Mouse (Mus musculus): ENCODE data around the gene Disc1.

The Disc1 gene

DNA sequence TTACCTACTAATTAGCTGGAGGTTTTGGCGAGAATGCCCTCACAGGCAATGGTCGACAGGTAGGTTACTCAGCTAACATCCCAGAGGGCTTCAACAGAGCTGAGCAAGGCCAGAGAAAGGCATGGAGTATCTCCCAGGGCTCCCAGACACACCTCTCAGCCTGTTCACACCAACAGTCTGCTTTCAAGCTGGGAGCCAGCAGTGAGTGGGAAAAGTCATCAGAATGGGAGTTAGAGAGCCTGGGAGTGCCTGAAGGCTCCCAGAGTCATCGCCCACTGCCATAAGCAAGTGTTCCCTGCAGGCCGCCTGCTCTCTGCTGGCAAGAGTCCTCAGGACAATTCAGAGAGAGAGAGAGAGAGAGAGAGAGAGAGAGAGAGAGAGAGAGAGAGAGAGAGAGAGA, 167.1 kb downstream of the Disc1 start:
- no peak for DNase-seq (ENCODE audit: low spot score in 2 of 2)

DNA sequence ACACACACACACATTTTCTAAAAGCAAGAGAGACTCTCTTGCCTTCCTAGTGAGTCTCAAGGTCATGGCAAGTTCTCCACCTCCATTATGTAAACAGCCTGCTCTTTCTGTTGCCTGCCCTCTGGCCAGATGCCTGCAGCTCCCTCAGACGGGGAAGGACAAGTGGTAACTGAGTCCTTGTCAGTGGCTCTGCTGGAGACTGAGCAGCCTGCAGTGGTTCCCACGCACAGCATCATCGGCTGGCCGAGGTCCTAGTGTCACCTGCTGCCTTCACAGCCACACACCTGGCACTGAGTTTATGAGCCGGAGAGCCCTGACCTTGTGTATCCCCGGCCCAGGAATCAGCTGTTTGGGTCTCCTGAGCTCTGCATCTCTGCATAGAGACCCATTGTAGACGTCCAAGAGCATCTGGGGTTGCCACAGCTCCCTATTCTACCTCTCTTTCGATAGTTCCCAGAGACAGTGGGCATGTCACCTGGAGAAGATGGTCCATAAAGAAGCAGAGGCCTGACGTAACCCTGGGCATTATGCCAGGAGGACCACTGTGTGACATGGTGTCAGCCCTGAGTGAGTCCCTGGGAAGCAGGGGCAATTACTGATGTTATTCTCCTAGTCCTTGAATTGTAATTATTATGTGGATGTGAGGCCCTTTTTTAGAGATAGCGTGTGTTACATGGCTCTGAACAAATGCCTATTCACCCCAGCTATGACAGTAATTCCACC, 169.2 kb downstream of the Disc1 start:
- DNase-seq (ENCODE audit: low spot score in 2 of 2) = peak in 1 of 2 experiments; percentile 38

DNA sequence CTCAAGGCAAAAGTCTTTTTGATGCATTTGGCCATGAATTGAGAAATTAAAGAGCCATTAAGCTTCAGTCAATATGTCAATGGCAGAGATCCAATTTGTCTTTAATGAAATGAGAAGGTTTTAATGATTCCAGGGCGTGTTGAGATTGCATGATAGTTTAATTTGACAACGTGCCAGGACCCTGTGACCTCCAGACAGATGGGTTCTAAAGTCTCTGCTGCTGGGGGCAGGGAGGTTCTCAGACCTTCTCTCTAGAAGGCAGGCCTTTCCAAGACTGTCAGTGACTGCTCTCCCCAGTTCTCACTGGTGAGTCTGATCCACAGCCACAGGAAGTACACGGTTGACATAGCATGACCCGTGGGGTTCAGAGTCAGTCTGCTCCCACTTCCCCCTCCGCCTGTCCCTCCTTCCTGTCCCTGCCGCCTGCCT, 170.3 kb downstream of the Disc1 start:
- DNase-seq (ENCODE audit: low spot score in 2 of 2) = peak; percentile 35 to 50

DNA sequence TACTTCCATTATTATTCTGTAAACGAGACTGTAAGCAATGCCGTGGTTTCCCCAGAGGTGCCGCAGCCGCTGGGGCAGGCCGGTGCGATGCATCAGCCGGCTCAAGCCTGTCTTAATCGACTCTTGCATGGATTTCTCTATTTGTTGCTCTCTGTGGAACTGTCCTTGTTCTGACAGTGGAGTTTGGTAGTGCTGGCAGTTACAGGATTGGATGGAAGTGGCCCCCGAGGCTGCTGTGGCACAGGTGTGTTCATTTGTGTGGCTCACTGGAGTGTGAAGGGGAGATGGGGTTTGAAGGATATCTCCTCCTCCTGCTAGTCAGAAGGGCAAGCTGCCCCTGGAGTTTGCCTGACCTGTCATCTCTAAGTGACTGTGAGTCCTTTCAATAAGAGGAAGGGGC, 171.3 kb downstream of the Disc1 start:
- no peak for DNase-seq (ENCODE audit: low spot score in 2 of 2)

DNA sequence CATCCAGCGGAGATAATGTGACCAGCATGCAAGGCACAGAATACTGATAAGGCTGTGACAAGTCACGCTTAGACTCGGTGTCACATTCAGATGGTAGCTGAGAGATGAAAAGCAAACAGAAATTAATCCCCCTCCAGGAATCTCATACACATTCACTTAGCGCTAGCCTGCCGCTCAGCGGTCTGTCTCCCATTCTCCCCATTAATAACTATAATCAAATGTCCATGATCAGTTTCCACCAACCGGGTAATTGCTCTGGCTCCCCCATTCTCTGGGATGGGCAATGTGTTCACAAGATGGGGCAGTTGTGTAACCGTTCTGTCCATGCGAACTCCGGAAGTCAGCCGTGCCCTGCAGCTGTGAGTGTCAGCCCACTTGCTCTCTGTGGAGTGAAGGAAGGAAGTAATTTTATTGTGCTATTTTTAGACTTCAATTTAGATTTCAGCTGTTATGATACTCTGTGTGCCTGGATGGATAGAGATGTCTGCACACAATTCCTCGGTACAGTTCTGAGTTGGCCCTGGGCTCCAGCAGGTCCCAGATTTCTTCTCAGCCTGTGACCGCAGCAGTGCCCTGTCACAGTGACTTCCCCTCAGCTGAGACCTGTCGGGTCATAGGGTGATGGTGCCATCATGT, 173.1 kb downstream of the Disc1 start:
- peak; percentile 68 to 87 for DNase-seq (ENCODE audit: low spot score in 2 of 2)

DNA sequence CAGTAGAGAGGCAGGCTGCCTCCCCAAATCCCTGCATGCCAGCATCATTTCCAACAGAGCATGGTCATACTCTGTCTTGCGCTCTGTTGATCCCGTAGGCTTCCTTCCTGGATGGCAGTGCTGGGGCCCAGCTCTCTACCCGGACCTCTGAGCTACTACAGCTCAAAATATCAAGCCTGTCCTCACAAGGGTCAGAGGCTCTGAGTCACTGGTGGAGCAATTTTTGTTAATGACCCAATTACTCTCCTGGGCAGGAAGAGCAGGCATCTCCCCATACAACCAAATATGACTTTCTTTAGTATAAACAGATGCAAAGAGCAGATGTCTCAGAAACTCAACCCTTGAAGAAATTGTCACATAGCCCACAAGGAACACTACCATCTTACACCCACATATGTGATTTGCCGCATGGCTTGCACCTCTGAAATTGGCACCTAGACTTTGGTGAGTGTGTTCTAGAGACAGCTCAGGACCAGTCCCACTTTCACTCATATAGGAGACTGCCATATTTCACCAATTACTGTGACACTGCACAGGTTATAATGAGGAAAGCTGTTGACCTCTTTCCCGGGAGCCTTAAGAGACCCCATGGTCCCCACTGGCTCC, 176.6 kb downstream of the Disc1 start:
- no peak for DNase-seq (ENCODE audit: low spot score in 2 of 2)

DNA sequence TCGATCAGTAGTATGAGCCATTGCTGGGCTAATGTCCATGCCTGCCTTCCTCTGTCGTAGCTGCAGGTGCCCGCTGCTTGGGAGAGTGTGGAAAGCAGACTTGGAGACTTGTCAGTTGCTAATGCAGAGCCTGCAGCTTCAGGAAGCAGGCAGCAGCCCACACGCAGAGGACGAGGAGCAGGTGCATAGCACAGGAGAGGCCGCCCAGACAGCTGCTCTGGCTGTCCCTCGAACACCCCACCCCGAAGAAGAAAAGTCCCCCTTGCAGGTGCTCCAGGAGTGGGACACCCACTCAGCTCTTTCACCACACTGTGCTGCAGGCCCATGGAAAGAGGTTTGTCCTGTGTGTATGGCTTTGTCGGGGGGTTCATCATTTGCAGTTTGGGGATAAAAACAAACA, 178.7 kb downstream of the Disc1 start:
- no peak for DNase-seq (ENCODE audit: low spot score in 2 of 2)

DNA sequence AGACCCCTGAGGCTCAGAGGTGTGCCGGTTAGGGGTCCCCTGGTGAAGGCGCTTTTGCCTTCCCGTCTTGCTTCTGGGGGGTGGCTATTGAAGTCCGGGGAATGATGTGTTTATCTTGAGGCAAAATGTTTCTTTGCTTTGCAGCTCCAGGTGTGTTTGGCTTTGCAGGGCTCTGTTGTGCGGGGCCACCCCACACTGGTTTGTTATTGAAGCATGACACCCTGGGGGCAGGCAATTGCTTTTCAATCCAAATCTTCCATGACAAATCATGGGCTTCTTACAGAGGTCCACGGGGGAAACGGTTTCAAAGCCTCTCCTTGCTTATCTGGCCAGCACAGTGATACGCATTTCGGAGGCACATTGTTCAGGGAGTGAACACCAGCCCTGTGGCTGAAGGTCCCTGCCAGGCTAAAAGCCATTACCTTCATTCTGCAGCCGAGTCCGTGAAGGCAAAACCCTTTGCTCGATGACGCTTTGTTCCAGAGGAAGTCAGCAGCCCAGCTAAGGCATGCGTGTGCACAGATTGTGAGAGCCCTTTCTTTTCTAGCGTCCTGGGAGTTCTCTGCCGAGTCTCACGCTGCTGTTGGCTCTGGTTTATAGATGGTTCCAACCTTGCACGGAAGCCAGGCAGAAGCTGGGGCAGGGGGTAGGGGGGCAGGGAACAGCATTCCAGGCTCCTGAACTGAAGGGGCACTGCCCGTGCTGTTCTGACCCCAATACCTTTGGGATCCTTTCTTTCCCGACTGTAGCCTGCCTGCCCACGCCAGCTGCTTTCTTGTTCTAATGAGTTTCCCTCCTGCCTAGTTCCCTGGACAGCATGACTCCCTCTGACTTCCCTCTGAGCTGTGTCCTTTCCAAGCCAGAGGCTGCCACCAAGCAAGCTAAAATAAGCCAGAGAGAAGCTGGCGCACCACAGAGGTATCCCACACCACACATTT, 182.2 kb downstream of the Disc1 start:
- DNase-seq (ENCODE audit: low spot score in 2 of 2) = peak; percentile 49 to 58

DNA sequence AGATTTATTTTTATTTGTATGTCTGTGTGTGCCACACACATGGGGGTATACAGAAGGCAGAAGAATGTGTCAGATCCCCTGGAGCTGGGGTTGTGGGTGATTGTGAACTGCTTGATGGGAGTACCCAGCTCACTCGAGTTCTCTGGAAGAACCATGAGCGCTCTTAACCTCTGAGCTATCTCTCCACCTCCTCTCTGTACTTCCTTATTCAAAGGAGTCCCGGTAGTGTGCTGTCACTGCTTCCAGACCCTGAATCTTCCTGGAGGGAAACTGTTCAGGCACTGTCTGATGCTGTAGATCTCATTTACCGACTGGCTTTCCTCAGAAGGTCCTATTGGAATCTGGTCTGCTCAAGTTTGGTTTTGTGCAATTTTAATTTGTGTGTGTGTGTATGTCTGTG, 186.8 kb downstream of the Disc1 start:
- no peak for DNase-seq (ENCODE audit: low spot score in 2 of 2)

DNA sequence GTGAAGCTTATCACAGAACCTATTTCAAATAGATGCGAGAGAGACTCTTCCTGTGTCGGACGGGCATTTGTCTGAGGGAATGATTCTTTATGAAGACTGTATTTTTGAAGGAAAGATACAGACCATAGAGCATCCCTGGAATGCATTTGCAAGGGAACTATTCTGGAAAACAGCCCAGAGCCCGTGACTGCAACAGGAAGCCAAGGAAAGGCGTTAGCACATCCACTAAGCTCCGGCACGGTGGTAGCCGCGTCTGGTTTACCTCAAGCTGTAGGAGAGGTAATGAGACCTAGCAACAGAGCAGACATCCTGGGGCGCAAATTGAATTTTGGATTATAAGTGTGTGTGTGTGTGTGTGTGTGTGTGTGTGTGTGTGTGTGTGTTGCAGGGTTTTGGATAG, 188.4 kb downstream of the Disc1 start:
- no peak for DNase-seq (ENCODE audit: low spot score in 2 of 2)

DNA sequence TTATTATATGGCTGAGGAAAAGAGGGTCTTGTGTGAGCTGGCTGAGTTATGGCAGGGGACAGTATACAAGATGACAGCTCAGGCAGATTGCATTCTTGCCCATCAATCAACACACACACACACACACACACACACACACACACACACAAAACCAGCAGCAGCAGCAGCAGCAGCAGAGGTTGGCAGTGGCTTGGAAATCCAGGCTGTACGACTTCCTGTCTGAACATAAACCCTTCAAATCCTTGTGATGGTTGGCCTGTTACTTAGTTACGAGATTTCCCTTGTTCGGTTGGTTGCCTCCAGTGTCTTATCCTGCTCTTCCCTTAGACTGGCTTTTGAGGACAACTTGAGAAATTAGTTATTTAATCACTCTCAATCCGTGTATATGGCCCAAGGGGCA, 188.9 kb downstream of the Disc1 start:
- DNase-seq (ENCODE audit: low spot score in 2 of 2) = no peak

DNA sequence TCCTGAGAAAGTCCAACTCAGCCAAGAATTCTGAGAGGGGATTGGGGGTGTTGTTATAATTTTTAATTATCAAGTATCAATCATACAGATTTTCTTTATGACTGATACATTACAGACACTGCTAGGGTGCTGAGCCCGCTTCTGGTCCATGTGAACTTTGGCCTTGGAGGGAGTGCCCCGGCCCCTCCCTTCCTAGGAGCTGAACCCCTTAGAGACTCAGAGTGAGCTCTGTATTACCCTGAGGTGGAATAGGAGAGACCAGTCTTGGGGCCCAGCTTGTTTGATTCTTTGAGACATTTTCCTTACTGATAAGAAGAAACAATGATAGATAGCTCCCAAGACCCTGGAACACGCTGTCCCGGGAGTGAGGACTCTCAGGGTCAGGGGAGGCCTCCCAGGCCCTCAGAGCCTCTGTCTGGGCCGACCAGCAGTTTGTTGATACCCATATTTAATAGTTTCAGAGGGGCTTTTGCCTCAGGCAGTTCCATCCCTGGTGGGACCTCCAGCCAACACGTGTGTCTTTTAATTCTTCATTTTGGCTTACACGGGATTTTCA, 192.8 kb downstream of the Disc1 start:
- DNase-seq (ENCODE audit: low spot score in 2 of 2) = no peak

DNA sequence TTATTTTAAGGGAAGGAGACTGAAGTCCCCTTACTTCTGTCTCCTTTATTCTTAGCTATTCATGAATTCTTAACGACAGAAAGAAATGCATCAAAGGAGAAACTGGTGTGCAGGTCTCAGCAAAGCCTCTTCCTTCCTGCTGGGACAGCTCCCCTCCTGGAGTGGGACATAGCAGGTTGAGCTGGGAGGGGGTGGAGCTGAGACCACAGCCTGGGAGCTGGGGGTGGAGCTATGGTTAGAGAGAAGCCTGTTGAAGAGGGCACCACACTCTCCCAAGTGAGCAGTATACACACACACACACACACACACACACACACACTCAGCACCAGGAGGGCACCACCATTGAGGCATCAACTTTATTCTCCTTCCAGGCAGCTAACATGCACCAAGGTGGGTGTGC, 193.4 kb downstream of the Disc1 start:
- no peak for DNase-seq (ENCODE audit: low spot score in 2 of 2)

DNA sequence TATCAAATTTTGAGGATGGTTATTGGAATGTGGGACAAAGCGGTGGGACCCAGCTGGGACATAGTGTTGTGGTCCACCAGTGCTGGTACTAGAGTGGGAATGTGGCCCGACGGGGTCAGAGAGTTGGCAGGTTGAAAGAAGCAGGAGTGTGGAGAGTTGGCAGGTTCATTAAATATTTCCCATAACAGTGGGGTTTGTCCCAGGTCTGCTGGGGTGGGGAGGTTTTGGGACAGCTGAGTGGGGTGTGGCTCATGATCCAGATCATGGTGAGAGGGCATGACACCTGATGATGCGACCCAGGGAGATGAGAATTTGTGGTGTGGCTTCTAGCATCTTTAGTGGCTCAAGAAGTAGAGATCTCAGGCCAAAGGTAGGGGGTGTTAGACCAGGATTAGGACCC, 199.0 kb downstream of the Disc1 start:
- DNase-seq (ENCODE audit: low spot score in 2 of 2) = no peak

DNA sequence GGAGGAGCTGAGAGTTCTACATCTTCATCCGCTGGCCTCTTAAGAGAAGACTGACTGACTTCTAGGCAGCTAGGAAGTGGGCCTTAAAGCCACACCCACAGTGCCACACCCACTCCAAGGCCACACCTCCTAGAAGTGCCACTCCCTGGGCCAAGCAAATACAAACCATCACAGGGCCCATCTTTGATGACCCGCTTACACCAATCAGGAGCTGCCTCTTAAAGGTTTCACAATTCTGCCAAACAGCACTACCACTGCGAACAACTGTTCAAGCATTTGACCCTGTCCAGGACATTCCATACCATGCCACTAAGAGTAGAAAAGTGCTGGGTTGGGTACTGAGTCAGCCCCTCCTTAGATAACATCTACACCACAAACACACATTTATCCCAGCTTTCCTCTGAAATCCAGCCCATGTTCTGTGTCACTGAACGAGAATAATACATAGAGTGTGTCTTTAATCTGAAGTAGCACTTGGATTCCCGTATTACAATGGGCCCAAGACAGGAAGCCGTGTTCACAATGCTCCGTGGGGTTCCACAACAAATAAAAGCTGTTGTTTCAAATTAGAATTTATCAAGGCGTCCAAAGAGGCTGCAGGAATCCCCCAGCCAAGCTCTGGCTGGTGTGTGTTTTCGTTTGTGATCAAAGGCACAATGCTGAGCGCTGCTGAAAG, 199.6 kb downstream of the Disc1 start:
- no peak for DNase-seq (ENCODE audit: low spot score in 2 of 2)

DNA sequence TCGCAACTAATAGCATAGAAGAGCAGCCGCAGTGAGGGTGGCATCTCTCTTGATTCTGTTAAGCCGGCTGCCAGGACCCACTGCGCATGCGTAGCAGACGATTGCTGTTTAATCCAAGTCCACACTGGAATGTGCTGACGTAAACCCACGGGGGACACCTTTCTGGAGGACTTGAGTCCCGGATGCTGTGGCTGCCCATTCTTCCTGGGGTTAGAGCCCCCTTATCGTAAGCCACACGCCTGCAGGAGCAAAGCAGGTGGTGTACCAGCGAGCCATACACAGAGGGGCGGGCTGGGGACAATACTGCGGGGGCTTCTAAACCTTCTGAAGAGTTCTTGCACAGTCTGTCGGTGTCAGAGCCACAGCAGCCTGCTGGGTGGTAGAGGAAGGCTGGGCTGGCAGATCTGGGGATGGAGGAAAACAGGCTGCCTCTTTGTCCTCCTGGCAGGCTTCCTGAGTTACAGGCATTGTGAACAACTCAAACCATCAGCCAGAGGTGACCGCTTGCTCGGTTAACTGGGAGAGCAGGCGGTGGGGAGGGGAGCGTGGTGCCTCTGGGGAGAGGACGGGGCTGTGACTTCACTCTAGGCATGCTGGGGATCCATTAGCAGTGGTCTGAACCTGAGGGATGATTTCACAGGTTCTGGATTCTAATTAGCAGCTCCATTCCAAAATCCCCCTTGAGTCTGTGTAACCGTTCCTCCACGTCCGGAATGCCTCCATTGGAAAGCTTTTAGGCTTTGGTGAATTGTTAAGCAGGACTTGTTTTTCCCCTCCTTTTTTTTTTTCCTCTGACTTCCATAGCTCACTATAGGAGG, 200.4 kb downstream of the Disc1 start:
- peak; percentile 85 to 89 for DNase-seq (ENCODE audit: low spot score in 2 of 2)

DNA sequence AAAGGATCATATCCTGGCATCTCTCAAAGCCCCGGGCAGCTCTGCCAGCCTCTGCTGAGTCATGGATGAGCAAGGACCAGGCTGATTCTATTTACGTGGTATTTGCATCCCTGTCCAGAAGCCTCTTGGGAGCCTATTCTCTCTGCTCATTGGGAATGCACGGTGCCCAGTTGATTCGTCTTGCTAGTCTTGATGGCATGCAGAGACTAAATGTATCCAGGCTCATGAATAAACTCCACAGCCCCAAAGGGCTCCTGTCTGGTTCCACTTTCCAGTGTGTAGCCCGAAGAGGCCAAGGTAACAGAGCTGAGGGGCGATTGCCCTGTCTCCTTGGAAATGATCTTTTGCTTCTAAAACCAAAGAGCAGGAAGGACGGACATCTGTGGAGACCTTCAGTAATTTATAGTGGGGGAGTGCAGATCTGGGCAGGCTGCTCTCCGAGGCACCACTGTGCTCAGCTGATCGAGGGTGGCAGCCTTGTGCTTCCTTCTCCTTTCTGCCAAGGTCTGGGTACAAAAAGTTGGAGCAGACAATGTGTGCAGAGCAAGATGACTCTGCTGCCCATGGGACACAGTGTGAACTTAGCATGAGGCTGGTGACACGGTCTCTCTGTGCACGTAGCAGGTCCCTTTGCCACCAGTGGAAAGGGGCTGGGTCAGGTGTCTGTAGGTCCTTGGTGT, 201.2 kb downstream of the Disc1 start:
- peak in 1 of 2 experiments; percentile 23 for DNase-seq (ENCODE audit: low spot score in 2 of 2)

DNA sequence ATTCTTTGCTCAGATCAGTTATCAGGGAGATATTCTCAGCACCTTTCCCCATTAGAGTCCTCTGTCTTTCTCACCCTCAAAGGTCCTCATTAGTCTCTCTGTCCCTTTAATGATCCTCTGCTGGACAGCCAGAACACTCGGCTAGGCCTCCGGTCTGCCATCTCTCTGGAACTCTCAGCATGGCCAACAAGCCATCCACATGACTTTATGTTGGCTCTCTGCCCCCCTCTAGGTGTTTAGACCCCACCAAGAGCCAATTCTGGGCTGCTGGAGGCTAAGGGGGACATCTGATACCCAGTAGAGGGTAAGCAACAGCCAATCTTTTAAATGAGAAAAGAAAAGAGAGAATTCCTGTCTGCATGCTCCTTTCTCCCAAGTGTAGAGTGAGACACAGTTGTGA, 203.7 kb downstream of the Disc1 start:
- DNase-seq (ENCODE audit: low spot score in 2 of 2) = peak in 1 of 2 experiments; percentile 40

DNA sequence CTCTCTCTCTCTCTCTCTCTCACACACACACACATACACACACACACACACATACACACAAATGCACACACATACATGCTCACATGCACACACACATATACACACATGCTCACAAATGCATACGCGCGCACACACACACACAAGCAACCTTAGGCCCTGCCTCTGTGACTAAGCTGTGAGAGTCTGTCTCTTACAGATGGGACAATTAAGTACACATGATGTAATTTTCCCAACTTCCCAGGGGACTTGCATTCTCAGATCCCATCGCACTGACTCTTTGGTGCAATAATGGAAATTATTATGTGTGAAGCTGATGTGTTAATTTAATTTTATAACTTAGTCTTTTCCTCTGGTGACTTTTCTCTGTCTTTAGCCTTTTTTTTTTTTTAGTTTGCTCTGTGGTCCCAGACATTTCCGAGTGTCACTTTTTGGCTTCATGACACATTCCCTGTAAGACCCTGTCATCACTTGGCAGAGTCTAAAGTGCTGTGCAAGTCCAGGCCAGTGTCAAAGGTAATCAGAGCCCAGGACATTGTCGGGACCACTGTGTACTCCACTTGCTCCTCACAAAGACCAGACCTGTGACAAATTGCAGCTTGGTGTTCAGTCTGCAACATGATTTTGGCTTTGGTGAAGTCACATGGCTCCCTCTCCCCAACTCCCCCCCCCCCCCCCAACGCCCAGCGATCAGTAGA, 205.0 kb downstream of the Disc1 start:
- peak in 1 of 2 experiments; percentile 34 for DNase-seq (ENCODE audit: low spot score in 2 of 2)

Data from heart, adult 9 months (tissue).